In the genomic region with DNA sequence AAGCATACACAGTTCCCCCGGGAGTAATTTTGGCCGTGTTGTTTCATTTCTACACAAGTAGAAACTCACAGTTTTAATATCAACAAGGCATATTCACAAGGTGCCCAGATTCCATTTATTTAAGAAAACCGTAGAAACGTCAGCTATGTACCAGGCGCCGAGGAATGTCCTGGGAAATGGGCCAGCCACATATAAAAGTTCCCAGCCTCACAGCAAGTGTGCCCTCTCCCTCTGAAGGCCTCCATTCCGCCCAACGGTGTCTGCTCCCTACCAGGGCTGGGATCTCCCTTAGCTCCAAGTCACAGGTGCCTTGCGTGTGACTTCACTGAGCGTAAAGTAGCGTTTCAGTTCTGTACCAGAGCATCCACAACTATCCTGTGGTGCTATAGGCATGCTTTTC, we compare ENCODE assay signal across 24 mouse cellular contexts.
"Had no signal": no experiment of that assay in that cellular context is flagged by ENCODE, and none has a peak within 500 bp of the region (broad histone marks: within the 10 kb centered on the region; RNA-seq: fewer than 3 reads in every experiment).

No protein-coding gene starts in this region.

- H3K4me3 ChIP-seq: layer of hippocampus, adult 2 months; limb, embryonic 12.5 days; megakaryocyte, embryonic 14.5 days; midbrain, embryonic 10.5 days; midbrain, embryonic 13.5 days; myocyte; neural tube, embryonic 13.5 days; stomach, embryonic 15.5 days had no signal

- DNase-seq: kidney, adult 18-20 months; kidney, adult 9 months; kidney, postnatal 14 days; layer of hippocampus, adult 9-11 months; liver, postnatal 0 days; lung, postnatal 14 days; retina, postnatal 1 day; right cerebral cortex, postnatal 25 days; spleen, adult 18-20 months; thymus, adult 2 months; thymus, postnatal 14 days; thymus, postnatal 4 days had no signal

- ATAC-seq: liver, postnatal 0 days; midbrain, embryonic 13.5 days; midbrain, embryonic 16.5 days had no signal

- H3K27ac ChIP-seq: layer of hippocampus, adult 2 months; limb, embryonic 12.5 days; liver, embryonic 14.5 days; midbrain, embryonic 10.5 days; midbrain, embryonic 13.5 days; neural tube, embryonic 13.5 days; stomach, embryonic 15.5 days had no signal

- H3K27me3 ChIP-seq: megakaryocyte, embryonic 14.5 days; midbrain, embryonic 13.5 days; neural tube, embryonic 13.5 days; stomach, embryonic 15.5 days had no signal

- H3K9me3 ChIP-seq: limb, embryonic 12.5 days; midbrain, embryonic 10.5 days; midbrain, embryonic 13.5 days; neural tube, embryonic 13.5 days; stomach, embryonic 15.5 days had no signal

- H3K9ac ChIP-seq: limb, embryonic 12.5 days; liver, embryonic 14.5 days; liver, postnatal 0 days; lung, embryonic 14.5 days; midbrain, embryonic 13.5 days; neural tube, embryonic 13.5 days; stomach, embryonic 15.5 days had no signal

- H3K36me3 ChIP-seq: limb, embryonic 12.5 days; midbrain, embryonic 10.5 days; midbrain, embryonic 13.5 days; neural tube, embryonic 13.5 days; stomach, embryonic 15.5 days had no signal

- H3K4me1 ChIP-seq: limb, embryonic 12.5 days; midbrain, embryonic 13.5 days; stomach, embryonic 15.5 days had no signal

- H3K4me2 ChIP-seq: limb, embryonic 12.5 days; liver, embryonic 11.5 days; lung, embryonic 14.5 days; midbrain, embryonic 13.5 days; neural tube, embryonic 13.5 days; stomach, embryonic 15.5 days had no signal
